Mouse (Mus musculus): Measurements from ENCODE around the gene Aoc1. TPM values are rescaled to one million over a fixed set of nuclear protein-coding genes. Genes with fewer than 3 reads are reported as not detected.
A peak's percentile ranks its signal among the peaks of the same experiment; 100 is the strongest.
"Not testable (repeated sequence)": the region's sequence is repeated elsewhere in the genome, so short reads cannot be mapped to it uniquely, and the experiment has no call there.

Aoc1 gene
- total RNA-seq, 1 experiment from 2014 or later: not detected

DNA sequence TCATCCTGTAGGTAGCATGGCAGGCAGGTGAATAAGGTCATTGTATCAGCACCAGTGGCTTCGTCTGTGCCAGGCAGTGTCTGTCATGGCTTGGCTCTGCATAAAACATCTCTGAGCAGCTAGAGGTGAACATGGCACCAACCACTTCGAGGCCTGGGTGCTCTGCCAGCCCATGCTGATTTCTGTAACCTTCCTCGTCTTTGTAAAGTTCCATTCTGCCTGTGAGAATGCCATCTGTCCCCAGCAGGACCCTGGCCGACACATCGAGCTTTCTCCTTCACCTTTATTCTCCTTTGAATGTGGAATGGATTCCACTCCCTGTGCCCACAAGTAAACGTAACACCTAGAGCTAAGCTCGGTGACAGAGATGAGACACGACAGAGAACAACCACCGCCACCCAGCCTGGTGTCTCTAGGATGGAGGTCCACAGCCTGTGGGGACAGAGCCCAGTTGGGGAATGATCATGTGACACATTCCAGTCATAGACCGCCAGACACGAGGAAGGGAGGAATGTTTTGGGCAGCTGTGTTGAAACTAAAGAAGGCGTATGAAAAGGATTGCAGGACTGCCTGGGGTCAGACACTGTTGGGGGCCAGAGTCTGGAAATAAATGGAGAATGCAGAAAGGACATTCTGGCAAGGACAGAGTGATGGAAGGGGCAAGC lies 10.9 kb upstream of the Aoc1 start:
- no peak for DNase-seq

GRCm38 (mm10) chr6:48862816-48863215 lies 9.9 kb upstream of the Aoc1 start:
- no peak for DNase-seq

DNA sequence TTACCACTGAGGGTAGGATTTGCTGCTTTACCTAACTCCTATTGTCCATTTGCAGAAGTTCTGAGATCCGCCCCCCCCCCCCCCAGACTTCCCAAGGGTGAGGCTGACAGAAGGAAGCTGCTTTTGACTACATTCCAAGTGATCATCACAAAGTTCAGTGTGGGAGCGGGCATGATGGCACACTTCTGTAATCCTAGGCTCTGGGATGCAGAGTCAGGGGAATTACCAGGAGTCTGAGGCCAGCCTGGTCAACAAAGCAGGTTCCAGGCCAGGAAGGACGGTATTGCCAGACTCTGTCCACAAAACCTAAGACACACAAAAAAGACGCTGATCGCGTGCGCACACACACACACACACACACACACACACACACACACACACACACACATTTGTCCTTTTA lies 9.2 kb upstream of the Aoc1 start:
- no peak for DNase-seq

DNA sequence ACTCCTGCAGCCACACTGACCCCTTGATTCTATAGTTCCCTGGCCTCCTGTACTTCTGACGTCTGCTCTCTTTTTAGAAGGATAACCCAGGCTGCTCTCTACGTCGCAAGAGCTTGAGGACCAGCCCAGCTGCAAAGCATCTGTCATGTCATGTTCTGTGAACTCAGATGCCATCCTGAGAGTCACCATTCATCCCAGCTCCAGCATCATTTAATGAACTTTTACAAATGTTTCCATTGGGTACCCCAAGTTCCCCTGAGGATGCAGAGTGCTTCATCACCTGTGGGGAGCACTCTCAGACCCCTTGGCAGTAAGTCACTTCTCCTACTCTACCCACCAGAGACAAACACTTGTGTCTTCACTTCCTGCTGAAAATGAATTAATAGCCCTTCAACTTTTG lies 8.5 kb upstream of the Aoc1 start:
- DNase-seq: no peak

DNA sequence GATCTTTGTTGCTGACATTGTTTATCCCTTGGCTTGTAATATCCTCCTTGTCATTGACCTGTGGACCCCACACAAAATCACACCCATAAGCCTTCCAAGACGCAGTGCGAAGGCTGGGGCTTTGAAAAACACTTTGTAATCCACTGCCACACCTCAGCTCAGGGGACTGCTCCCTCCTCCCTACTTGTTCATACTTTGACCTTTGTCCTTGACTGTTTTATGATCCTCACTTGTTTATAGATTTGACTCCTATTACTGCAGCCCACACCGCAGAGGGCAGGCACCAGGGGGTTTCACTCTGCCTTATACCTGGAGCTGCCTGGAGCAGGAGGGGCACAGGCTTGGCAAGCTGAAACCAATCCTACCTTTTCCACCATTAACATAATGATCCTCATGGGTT lies 8.0 kb upstream of the Aoc1 start:
- no peak for DNase-seq

DNA sequence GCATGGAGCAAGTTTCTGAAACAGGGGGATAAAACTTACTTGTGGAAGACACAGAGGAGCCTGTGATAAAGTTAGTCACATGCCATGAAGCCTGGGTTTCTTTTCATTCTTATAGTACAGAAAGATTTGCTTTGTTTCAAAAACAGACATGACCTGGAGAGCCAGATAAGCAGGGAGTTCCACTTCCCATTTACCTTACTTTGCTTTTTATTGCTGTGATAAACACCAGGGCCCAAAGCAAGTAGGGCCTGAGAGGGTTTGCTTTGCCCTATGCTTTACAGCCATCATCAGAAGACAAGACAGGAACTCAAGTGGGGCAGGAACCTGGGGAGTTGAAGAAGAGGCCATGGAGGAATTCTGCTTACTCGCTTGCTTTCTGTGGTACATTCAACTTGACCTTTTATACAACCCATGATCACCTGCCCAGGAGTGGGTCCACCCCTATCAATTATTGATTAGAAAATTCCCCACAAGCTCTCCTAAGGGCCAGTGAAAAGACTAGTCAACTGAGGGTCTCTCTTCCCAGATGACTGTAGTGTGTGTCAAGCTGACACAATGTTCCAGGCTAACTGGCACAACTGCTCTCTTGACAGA lies 7.4 kb upstream of the Aoc1 start:
- DNase-seq: no peak

GRCm38 (mm10) chr6:48866355-48866950 lies 6.2 kb upstream of the Aoc1 start:
- not testable (repeated sequence) for DNase-seq

DNA sequence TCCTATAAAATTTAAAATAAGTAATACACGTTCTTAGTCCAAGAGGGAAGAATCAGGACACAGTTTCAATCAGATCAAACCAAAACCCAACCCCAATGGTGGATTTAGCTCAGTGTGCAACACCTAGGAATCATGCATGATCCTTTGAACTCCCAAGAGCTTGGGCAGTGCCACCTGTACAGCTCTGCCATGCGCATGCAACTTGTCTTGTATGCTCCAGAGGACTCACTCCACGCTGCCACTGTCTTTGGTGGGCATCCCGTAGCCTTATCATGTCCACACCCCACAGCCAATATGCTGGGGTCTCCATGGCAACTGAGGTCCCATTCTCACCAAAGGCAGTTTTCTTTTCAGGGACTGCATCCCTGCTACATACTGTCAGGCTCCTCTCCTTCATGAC lies 5.5 kb upstream of the Aoc1 start:
- no peak for DNase-seq

DNA sequence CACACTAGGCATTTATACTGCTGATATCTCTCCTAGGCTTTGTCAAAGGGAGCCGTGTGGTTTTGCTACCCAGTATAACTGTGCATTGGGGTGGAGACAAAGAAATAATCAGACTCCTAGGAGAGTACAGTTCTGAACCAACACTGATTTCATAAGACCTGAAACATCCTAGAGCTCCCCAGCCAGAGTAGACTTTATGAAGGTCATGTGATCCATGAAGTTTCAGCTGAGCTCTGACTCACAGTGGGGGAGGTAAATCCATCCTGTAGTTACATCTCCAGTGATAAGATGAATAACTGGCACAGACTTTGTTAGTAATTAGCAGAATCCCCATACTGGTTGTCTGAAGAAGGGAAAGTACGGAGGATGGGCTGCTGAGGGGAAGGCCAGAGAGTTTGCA lies 2.9 kb upstream of the Aoc1 start:
- DNase-seq: peak; percentile 38

GRCm38 (mm10) chr6:48874576-48874975 lies 1.9 kb downstream of the Aoc1 start:
- no peak for DNase-seq

GRCm38 (mm10) chr6:48875515-48875914 lies 2.8 kb downstream of the Aoc1 start:
- no peak for DNase-seq

DNA sequence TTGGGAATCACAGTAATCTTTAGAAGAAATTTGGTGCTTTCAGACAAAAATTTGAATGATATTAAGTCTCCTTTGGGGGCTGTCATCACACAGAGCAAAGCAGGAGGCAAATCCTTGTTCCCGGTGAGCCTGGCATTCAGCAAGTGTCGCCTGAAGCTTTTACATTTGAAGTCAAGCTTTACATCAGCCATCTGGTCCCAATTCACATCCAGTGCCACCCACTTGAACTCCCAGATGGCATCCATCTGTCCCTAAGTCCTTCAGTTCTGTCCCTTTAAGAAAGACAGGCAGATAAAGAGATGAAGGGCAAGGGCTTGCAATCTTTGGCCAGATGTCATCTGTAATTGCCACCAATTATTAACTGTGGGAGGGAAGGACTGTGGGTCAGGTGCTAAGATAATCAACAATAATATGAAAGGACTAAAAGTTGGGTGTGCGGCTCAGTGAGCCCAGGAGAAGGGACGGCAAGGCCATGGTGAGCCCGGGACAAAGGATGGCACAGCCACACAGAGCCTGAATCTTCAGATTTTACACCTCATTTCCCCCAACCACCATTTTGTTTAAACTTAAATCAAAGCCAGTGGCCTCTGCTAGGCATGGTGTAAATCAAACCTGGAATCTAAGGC lies 3.9 kb downstream of the Aoc1 start:
- DNase-seq: no peak

DNA sequence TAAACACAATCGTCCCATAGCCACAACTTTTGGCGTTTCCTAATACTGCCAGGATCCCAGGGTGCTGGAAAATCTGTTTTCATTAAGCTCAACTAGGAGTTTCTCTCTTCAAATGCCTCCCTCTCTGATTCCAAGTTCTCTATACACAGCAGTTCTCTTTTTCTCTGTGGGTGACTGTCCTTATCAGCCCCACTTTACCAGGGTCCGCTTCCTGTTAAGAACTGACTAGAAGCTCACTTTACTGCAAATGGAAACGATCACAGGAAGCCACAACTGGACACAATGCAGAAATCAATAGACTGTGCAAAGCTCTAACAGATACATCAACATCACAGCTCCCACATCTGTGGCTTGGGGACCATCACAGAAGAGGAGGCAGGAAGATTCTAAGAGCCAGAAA lies 21.5 kb downstream of the Aoc1 start:
- DNase-seq: no peak

DNA sequence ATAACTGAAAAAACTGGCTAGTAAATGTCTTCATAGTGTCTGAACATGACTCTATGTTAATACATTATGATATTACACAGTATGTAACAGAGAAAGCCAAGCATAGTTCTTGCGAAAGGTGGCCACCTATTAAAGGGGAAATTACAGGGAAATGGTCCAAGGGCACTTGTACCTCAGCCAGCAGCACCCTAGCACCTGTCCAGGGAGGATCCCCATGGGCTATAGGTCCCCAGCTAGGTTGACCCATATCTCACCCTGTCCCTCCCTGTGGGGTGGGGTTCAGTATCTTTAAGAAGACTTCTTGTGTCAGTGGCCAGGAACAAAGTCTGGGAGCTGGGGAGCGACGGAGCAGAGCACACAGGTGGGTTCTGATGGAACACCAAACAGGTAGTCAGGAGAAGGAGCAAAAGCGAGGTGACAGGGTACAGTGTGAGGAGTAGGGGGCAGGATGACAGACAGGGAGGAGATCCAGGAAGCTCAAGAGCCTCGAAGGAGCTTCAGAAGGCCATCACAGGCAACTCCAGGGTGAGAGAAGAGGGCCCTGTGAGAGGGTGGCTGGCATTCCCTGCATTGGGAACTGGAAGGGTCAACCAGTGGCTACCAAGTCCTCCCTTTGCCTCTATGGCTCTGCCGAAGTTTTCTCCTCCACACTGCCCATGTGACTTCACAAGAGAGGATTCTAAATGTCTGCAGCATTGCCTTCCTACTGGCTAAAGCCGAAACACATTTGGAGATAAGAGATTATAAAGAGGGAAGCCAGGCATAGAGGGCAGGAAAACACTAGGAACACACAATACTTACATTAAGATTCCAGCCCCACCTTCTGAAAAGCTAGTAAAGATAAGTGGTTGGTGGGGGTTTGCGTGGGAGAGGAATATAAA lies 22.5 kb downstream of the Aoc1 start:
- DNase-seq: no peak

DNA sequence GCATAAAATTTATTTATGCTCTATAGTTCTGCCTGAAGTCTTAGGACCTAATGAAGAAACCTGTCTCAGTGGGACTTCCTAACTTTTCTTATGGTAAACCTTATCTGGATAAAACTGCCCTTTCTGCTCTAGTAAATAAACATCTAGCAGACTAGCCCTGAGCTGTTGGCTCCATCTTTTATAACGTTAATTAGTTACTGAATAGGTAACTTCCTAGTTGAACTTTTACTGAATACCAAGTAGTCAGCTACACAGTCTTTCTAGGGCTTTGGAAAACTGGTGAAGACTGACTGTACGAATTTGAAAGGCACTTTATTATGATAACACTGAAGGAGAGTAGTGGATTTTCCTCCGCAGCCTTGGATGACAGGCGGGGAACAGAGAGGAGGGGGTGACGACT lies 23.2 kb downstream of the Aoc1 start:
- no peak for DNase-seq

DNA sequence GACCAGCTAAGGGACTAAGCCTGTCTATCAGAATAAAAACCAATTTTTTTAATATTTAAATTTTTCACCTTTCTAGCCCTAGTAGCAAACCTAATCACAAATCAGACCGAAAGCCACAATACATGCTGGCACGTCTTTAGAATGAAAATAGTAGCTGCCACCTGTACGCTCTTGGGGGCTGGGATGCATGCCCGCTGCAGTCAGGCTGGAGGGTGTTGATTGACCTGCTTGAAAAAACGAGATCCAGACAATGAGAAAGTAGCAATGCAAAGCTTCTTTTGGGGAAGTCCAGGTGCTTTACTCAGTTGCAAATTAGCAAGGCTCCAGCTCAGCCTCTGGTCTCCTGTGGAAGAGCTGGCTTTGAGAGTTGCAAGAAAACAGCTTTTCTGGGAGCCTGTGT lies 24.3 kb downstream of the Aoc1 start:
- DNase-seq: no peak

GRCm38 (mm10) chr6:48901316-48901715 lies 28.6 kb downstream of the Aoc1 start:
- not testable (repeated sequence) for DNase-seq

DNA sequence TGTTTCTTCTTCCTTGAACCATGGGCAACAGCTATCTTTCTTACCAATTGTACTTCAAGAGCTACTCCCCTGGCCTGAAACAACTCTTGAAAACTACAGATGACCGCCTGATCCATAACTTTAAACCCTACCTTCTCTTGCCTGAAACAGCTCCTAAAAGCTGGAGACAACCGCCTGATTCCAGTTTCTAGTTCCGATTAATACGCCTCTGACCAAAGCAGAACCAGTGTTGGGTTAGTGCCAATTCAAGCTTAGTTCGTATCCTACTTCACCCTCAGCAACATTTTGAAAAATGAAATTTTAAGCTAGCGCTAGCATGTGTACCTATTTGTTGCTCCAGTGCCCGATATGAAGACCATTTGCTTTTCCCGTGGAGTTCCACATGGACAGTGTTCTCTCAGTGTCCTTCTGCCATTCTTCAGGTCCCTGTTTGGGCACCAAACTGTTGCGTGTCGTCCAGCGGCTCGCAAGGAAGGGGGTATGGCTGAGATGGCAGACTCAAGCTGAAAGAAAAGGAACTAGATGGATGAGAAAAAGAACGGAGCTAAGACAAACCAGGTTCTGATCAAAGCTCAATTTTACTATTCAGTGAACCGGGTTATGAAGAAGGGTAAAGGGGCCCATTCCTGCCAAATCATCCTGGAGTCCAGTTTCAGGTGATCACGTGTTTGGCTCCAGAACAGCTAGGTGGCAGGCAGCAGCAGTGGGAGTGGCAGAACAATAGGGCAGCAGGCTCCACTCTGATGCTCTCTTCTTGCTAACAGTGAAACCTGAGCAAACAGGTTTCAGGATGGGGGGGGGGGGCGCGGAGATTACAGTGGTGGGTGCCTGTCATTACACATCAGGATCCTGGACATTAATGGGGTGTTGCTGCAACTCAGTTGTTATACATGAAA lies 30.1 kb downstream of the Aoc1 start:
- DNase-seq: no peak

GRCm38 (mm10) chr6:48903437-48903836 lies 30.7 kb downstream of the Aoc1 start:
- no peak for DNase-seq

DNA sequence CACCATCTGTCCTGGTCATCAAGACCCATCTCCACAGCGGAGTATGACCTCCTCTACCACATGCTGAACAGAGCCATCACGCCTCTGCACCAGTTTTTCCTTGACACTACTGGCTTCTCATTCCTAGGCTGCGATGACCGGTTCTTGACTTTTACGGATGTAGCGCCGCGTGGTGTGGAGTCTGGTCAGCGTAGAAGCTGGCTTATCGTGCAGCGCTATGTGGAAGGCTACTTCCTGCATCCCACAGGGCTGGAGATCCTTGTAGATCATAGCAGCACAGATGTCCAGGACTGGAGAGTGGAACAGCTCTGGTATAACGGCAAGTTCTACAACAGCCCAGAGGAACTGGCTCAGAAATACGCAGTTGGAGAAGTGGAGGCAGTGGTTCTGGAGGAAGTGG lies 32.9 kb downstream of the Aoc1 start:
- no peak for DNase-seq

GRCm38 (mm10) chr6:48906371-48906770 lies 33.7 kb downstream of the Aoc1 start:
- no peak for DNase-seq

GRCm38 (mm10) chr6:48909229-48909628 lies 36.5 kb downstream of the Aoc1 start:
- DNase-seq: no peak

Measured in adrenal gland, postnatal 14 days (tissue).